Mouse (Mus musculus) frontal cortex, postnatal 25 days (tissue): ENCODE results near the gene Hsf5.

Experiments used
- DNase-seq, 2 experiments: peaks; one replicate each; pipeline ENCODE4 v3.0.0; 2022; ENCODE audit warnings: low spot score in 2 of 2

Hsf5 gene

DNA sequence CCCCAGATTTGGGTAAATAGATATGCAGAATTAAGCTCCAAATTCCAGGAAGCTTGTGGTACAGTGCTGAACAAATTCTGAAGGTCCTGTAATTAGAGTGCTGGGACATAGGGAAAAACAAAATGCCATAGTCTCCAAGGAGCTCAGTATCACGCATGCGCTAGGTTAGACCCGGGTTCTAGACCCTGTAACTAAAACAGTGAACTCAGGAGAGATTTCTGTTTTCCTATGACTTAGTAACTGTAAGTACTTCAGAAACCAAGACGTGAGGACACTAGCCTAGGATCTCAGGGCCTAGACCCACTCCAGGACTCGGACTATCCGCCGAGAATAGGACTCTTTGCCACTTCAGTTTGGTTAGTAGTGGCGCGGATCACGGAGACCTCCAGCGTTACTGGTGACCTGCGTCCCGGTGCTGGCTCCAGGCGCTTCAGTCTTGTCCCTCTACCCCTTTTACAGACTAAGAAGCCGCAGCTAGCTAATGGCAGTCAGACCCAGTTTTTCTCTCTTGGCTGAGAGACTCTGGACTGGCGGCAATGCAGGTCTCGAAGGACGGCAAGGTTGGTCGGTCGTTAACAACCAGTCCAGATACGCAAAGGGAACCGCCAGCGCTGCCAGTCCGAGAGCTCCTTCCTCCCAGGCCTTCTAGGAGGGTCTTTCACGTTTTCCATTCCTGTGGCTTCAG, 26.0 kb upstream of the Hsf5 start:
- DNase-seq, result peak in 1 of 2 experiments; percentile 34

DNA sequence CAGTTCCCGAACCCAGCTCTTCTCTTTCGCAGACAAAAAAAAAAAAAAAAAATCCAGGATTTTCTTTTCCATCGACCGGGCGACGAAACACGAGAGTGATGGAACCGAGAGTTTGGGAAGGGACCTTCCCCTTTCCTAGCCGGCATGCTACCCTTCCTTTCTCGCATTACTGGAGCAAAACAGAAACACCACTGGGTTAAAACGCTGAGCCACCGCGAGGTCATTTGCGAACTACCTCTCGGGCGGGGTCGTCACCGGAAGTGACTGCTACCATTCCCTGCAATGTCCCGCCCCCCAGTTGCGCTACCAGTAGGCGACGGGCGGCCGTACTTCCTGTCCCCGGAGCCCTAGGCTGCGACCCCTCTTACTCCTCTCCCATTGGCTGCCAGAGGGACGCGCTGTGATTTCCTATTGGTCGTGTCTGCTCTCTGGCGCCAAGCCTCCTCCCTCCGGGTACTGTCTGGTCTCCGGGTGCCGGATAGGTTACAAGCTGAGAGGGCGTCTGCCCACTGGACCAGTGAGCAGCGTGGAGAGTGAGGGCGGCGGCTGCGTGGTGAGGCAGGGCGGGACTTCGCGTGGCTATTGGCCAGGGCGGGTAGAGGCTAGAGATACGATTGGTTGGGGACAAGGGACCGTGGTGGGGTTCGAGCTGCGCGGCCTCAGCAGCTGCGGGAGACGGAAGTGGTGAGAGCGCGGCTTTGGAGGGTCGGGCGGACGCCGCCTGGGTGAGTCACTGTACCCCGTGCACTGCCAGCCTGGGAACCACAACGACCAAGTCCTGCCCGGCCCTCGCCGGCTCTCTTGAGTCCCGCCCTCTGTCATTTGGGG, 25.2 kb upstream of the Hsf5 start, which contains the start of gene Mtmr4:
Gene Mtmr4, plus strand, starts transcription at position 637 of the 828 bp plus-strand sequence.
- DNase-seq, result peak; percentile 97 to 100

DNA sequence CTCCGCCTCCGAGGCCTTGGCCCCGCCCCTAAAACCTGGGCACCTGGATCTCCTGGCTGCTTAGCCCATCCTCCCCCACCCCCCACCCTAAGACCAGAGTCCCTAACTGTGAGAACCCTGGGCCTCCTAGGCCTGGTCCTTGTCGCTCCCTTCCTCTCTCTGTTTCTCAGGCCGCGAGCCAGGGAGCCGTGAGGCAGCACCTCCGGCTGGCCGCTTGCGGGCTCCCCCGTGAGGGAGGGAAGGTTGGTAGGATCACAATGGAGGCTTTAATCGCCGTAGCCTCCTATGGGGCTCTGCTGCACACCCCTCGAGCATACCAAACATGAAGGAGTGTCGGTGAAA, 24.6 kb upstream of the Hsf5 start:
- DNase-seq, result no peak

DNA sequence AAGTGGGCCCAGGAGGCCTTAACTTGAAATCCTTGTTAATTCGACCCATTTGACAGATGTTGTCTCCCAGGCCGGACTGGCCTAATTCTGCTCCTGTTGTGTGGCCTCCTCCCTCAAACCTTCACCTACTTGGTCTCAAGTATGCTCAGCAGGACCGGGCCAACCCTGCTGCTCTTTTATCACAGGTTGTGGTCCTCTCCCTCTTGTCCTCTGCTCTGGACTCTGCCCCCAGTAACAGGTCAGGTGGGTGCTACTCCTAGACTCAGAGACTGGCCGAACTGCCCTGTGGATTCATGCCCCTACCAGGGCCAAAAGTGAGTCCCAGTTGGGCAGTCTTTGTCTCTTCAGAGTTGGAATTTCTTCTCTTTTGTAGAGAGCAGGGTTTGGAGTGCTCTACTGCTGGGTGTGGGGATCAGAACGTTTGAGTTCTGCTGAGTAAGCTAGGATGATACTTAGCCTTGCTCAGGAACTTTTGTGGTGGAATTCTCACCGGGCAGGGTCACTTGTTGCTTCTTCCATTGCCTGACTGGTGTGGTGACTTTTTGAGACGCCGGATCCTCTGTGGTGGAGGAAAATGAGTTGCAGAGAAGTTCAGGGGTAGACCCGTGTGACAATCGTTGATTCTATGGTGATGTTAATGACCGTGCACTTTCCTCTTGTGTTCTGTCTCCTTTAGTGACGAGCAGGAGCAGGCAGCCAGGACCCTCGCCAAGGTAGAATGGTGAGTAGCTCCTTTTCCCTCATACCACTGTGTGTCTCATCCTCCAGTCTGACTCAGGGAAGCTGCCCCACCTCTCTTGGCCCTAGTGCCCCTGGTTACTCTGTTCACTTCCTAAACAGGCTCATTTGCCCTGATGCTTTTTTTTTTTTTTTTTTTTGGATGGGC, 24.0 kb upstream of the Hsf5 start:
- no peak for DNase-seq

DNA sequence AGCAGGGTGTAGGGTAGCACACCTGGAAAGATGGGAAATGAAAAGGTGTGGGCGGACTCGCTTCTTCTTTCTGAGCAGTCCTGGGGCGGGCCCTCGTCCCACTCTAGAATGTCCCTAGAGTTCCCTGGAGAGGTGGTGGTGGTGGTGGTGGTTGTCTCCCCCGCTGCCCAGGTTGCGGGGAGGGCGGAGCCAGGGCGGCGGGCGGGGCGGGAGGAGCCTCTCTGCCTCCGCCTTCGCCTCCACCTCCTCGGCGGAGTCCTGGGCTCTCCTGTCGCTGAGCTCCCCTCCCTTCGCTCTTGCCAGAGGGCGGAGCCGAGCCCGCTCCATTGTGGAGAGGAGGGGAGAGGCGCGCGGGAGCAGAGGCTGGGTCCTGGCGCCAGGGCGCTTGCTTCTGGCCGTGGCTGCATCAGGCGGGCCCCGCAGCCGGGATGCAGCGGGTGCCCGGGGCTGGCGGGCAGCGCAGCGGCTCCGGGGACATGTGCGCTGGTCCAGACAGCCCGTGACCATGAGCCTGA, 21.6 kb upstream of the Hsf5 start:
- DNase-seq, result peak; percentile 57 to 68

DNA sequence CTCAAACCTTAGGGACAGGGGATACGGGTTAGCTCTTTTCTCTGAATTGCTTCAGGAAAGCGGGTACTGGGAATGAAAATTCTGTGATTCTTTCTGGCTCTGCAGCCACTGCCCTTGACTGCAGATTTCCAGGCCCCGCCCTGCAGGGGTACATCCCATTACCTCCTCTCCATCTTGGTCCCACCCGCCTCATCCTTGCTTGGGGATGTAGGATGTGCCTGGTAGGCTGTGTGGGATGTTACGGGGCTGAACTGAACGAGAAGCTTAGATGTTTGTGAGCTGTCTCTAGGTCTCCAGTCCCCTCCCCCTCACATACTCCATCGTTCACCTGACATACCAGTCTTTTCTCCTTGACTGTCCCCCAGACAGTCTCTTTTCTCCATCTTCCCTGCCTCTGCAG, 21.0 kb upstream of the Hsf5 start:
- DNase-seq, result peak in 1 of 2 experiments; percentile 6

DNA sequence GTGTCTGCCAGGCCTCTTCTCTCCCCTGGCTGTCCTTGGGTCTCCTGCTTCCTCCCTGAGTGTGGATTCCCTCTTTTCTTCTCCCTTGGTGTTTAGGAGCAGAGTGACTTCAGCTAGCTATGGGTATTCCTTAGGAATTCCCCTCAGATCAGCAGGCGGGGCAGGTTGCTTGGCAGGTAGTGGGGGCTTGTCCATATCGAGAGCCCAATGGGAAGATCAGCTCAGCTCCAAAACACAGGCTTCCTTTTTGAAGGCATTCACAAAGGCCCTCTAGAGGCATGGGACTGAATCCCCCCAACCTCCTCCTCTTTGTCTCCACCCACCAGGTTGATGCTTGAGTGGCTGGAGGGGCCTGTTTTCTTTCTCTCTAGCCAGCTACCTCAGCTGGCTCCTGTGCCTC, 20.5 kb upstream of the Hsf5 start:
- no peak for DNase-seq

DNA sequence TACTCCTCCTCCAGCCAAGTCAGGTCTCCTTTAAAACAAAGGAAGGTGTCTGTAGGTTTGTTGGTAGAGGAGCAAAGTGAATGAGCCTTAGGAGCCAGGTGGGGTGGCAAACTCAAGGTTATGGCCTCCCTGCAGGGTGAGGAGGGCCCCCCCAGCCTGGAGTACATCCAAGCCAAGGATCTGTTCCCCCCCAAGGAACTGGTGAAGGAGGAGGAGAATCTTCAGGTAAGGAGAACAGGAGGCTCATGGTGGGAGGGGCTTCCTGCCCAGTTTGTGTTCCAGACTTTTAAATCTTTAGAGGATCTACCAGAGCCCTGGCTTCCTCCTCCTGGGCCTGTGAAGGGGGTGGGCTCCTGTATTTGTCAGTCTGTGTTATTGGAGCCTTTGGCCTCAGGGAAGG, 19.9 kb upstream of the Hsf5 start:
- DNase-seq, result no peak

DNA sequence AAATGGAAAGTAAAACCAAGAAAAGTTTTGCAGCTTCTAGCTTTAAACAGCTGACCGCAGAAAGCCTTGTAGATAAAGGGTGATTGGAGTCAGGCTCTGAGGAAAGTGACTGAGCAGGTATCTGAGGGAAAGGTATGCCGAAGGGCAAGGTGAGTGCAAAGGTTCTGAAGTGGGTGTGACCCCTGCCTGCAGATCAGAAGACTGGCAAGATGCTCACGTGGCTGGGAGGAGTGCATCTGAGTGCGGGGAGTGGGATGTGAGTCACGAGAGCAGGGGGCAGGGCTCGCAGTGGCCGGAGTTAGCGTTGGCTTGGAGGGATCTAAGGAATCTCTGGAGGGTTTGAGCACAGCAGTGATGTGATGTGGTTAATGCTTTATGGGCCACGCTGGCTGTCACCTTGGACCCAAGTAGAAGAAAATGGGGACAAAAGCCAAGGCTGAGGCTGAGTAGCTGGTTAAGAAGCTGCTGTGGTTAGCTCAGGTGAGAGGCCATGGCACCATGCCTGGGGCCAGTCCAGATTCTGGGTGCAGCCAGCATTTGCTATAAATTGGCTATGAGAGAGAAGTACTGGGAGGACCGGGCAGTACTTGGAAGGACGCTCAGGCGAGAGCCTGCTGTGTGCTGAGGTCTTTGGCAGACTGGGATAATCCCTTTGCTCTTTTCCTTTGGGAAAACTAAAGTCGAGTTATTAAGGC, 17.4 kb upstream of the Hsf5 start:
- no peak for DNase-seq

DNA sequence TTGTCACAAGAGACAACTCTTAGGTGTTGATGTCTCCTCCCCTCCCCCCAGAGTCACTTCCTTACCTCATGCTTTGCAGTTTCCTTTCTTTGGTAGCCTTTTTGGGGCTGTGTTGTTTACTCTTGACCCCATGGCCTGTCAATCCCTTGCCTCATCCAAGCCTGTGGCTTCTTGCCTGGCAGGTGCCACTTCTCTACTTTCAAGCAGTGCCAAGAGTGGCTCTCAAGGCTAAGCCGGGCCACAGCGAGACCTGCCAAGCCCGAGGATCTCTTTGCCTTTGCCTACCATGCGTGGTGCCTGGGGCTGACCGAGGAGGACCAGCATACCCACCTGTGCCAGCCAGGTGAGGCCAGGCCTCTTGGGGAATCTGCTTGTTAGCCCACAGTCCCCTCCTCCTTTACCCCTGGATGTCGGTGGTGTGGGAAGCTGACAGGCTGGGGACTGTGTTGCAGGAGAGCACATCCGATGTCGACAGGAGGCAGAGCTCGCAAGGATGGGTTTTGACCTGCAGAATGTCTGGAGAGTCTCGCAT, 16.6 kb upstream of the Hsf5 start:
- DNase-seq, result no peak

DNA sequence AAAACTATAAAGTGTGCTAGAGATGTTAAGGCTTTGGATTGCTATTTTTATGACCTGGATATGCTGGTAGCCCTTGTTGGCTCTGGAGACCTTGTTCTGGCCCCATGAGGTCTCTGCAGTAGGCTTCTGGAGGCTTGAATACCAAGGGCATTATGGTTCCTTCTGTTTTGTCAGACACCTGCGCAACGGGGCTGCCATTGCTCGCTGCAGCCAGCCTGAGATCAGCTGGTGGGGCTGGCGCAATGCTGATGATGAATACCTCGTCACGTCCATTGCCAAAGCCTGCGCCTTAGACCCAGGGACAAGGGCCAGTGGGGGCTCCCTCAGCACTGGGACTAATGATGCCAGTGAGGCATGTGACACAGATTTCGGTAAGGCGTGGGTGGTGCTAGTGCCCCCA, 14.7 kb upstream of the Hsf5 start:
- DNase-seq, result no peak

DNA sequence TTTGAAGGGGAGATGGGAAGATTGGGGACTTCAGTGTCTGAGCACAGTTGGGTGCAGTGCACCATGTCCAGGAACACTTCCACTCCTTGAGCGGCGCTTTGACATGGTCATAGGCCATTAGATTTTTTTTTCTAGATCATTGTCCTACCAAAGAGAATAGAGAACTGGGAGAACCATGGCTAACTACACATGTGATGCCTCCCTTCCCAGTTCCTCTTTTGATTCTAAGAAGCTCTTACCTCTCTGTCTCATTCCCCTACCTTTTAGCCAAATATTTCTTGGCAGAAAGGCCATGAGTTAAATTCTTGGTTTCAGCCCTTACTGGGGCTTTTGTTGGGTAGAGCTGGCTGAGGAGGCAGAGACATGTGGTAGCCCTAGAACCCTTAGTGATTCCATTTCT, 13.4 kb upstream of the Hsf5 start:
- no peak for DNase-seq

DNA sequence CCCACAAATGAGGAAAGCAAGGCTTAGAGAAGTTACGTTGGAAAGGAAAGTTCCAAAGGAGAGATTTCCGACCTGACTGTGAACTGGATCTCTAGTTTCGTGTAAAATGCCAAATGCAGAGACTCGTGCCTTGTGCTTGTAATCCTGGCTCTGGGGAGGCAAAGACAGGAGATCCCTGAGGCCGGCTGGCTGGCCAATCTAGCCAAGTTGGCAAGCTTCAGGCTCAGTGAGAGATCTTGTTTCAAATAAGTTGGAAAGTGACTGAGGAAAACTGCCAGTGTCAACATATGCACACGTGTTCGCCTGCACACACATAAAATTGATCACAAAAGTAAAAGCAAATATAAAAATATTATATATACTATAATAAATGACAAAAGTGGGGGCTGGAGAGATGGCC, 7.7 kb upstream of the Hsf5 start:
- no peak for DNase-seq

DNA sequence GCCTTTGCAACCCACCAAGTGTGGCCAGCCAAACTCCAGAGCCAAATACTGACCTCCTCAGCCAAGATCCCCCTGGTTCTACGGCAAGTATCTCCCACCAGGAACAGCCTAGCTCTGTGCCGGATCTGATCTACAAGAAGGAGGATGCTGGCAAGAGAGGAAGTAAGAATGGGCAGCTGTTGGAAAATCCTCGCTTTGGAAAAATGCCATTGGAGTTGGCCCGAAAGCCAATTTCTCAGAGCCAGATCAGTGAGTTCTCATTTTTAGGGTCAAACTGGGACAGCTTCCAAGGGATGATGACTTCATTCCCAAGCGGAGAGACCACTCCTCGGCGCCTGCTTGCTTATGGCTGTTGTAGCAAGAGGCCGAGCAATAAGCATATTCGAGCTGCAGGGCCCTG, 5.4 kb upstream of the Hsf5 start:
- no peak for DNase-seq

DNA sequence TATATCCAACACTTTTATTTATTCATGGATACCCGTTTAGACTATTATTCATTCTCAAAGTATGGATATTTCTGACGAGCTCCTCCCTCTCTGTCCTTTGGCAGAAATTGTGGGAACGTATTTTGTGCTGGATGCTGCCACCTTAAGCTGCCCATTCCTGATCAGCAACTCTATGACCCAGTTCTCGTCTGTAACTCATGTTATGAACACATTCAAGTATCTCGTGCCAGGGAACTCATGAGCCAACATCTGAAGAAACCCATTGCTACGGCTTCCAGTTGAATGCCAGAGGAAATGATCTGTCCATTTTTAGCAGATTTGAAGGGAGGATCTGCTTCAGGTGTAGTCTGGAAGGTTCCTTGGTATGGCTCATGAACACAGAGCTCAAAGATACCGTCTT, 3.0 kb upstream of the Hsf5 start:
- no peak for DNase-seq

DNA sequence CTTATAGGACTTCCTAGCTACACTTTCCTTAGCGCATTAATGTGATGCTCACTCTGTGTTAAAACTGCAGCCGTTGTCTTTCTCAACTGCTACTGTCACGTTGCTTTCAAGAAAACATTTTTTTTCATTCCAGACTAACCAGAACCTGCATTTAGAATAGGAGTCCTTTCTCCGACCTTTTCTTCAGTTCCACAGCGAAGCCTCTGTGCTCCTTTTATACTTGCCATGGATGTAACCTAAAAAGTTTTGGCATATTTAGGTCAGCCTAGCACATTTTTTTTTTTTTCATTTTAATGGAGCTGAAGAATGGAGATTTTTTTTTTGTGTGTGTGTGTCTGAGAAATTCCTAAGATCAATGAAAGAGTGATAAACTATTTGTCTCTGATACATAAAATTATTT, 1.4 kb upstream of the Hsf5 start:
- DNase-seq, result no peak

DNA sequence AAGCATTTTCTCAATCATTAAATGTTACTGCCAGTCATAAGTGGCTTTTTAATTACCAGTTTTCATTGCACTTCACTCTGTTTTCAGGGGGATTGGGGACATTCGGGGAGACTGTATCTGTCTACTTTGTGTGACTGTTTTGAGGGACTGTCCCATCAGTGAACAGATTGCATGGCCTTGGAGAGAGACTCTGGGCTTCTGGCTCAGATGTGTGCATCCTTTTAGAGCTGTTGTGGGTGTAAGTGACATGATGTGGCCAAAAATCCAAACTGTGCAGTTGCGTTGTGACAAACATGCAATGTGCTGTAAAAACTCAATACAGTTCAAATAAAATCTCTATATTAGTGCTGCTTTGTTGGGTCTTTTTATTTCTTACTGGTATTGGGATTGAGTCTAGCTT, 1.0 kb upstream of the Hsf5 start:
- no peak for DNase-seq

DNA sequence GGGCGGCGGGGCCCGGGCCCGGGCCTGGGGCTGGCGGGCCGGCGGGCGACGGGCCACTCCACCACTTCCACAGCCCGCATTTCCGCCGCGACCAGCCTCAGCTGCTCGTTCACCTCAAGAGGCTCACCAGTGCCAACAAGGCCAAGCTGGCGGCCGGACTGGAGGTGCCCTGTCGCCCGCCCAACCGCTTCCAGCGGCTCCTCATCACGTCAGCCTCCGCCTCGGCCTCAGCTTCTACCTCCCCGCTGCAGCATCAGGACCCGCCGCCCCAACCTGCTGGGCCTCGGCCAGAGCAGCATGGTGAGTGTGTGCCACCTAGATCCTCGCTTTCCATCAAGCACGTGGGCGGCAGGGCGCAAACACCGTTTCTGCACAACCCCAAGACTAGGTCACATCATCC, 642 bp downstream of the Hsf5 start:
- no peak for DNase-seq

DNA sequence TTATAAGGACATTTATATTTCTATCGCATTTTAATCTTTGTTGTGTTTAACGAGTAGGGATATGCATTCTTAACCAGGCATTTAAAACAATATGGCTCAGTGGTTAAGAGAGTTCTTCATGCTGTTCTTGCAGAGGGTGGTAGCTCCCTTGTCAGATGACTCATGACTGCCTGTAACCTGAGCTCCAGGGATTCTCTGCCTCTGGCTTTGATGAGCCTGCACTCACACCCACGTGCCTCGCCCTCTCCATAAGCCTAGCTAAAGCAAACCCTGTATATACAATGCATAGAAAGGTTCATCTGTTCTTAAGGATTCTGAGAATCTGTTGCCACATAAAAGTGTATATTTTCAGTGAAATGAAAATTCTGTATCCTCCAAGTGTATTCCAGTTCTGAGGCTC, 6.2 kb downstream of the Hsf5 start:
- no peak for DNase-seq

DNA sequence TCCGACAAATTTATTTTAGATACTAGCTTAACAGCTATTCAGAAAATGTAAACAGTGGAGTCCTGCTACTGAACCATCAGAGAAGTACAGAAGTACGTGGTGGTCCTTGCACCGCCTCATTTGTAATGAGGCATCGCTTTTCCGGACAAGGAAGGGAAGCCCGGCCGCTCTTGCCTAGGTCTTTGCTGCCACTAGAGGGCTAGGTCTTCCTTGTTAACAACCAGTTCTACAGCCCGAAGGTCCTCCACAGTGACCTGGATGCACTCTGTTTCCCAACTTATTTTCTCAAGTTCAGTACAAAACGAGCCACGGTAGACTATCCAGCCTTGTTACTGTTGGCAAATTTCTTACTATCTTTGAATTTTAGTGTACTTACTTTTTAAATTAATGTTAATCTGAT, 12.9 kb downstream of the Hsf5 start:
- no peak for DNase-seq

DNA sequence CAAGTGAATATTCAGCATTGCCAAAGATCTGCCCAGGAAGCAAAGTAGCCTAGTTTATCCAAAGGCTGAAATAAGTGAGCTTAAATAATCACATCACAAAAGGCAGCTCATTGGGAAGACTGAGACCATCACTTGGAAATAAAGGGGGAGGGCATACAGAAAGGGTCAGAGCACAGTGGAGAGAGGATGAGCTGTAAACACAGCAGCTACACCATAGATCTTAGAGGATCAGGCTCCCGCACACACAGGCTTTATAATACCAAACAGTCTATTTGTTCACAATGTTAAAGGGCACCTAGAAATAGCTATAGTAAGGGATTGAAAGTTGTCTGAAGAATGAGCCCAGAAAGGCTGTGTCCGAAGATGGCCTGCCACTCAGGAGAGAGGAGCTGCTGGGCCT, 21.8 kb downstream of the Hsf5 start:
- no peak for DNase-seq
